In the genomic region with DNA sequence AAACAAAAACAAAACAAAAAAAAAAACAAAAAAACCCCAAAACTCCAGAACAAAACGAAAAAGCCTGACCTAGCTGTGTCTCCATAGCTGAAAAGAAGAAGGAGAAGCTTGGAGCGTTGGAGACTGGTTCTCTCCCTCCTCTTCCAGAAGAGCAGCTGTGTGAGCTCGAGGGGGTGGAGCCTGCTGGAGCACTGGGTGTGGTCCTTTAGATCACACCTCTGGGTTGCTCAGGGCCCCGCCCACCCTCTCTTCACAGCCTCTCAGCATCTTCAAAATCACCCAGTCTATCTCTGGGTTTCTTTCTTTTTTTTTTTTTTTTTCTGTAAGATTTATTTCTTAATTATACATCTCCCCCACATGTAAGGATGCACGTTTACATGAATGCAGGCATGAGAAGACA, we compare ENCODE assay signal across 15 mouse cellular contexts. TPM values are rescaled to one million over a fixed set of nuclear protein-coding genes. Genes with fewer than 3 reads are reported as not detected.
DNase-seq lines count a peak whose midpoint lies in the region; ATAC-seq and TF ChIP-seq lines count a peak whose summit lies in the region.
"Had no signal": no experiment of that assay in that cellular context is flagged by ENCODE, and none has a peak within 500 bp of the region (broad histone marks: within the 10 kb centered on the region; RNA-seq: fewer than 3 reads in every experiment).

No protein-coding gene starts in this region.

- H3K27ac ChIP-seq in kidney, embryonic 15.5 days = no peak overlapping the region
- no peak overlapping the region for H3K27ac ChIP-seq in intestine, postnatal 0 days (ENCODE audit: low read depth, low read length)
- no peak overlapping the region for H3K27ac ChIP-seq in midbrain, embryonic 14.5 days (replicated peaks; ENCODE audit: low read depth, low read length)
- H3K27ac ChIP-seq: hindbrain, postnatal 0 days; layer of hippocampus, adult 2 months; stomach, embryonic 15.5 days had no signal

- no peak for TF ChIP-seq CTCF in intestine, postnatal 0 days (IDR thresholded peaks at IDR 0.05; ENCODE audit: low read depth)

- peak; percentile 40 for DNase-seq in kidney, postnatal 10 days
- DNase-seq in A20 (ENCODE audit: low read depth, low spot score) (peak; percentile 43), ZHBTc4 (ENCODE audit: low read depth, low spot score) (peak; percentile 84)
- DNase-seq in thymus, adult 18-20 months = peak; percentile 27 to 51
- DNase-seq in urinary bladder, adult 2 months (ENCODE audit: low spot score) = no peak
- no peak for DNase-seq in midbrain, embryonic 14.5 days
- DNase-seq: adrenal gland, adult 2 months; gastrocnemius, postnatal 25 days had no signal

- peaks cover 20% of the 10 kb centered on the region for H3K4me1 ChIP-seq in kidney, embryonic 15.5 days
- no peaks in the 10 kb centered on the region for H3K4me1 ChIP-seq in intestine, postnatal 0 days (replicated peaks; ENCODE audit: control insufficient read depth, insufficient read depth, low read length)
- H3K4me1 ChIP-seq in midbrain, embryonic 14.5 days (ENCODE audit: control insufficient read depth, insufficient read depth, low read length) = no peaks in the 10 kb centered on the region

- H3K9ac ChIP-seq in kidney, embryonic 15.5 days = no peak overlapping the region
- H3K9ac ChIP-seq in intestine, postnatal 0 days (ENCODE audit: low read depth, low read length) = no peak overlapping the region
- no peak overlapping the region for H3K9ac ChIP-seq in midbrain, embryonic 14.5 days (replicated peaks; ENCODE audit: low read length)
- H3K9ac ChIP-seq: heart, embryonic 15.5 days; stomach, embryonic 15.5 days had no signal

- no peaks in the 10 kb centered on the region for H3K36me3 ChIP-seq in kidney, embryonic 15.5 days
- no peaks in the 10 kb centered on the region for H3K36me3 ChIP-seq in intestine, postnatal 0 days (ENCODE audit: control insufficient read depth, insufficient read depth)
- H3K36me3 ChIP-seq in midbrain, embryonic 14.5 days (ENCODE audit: control insufficient read depth, insufficient read depth, low read length) = no peaks in the 10 kb centered on the region
- H3K36me3 ChIP-seq: heart, embryonic 15.5 days; stomach, embryonic 15.5 days had no signal

- 36% methylated on average over 5 of the region's 5 CpGs for WGBS in kidney, embryonic 15.5 days
- 53% methylated on average over 5 of the region's 5 CpGs for WGBS in intestine, postnatal 0 days
- 49% methylated on average over 5 of the region's 5 CpGs for WGBS in midbrain, embryonic 14.5 days

- no peak overlapping the region for H3K4me3 ChIP-seq in kidney, embryonic 15.5 days (replicated peaks)
- H3K4me3 ChIP-seq in intestine, postnatal 0 days (ENCODE audit: low read depth, low read length) = no peak overlapping the region
- no peak overlapping the region for H3K4me3 ChIP-seq in midbrain, embryonic 14.5 days (replicated peaks; ENCODE audit: low read depth, low read length)
- H3K4me3 ChIP-seq: erythroblast, embryonic 14.5 days; heart, embryonic 15.5 days; layer of hippocampus, adult 2 months; stomach, embryonic 15.5 days had no signal

- no peaks in the 10 kb centered on the region for H3K27me3 ChIP-seq in kidney, embryonic 15.5 days
- H3K27me3 ChIP-seq in intestine, postnatal 0 days (replicated peaks; ENCODE audit: control insufficient read depth, insufficient read depth, low read length) = no peaks in the 10 kb centered on the region
- no peaks in the 10 kb centered on the region for H3K27me3 ChIP-seq in midbrain, embryonic 14.5 days (ENCODE audit: control insufficient read depth, insufficient read depth, low read length)
- H3K27me3 ChIP-seq: heart, embryonic 15.5 days; stomach, embryonic 15.5 days had no signal

- no peak overlapping the region for H3K4me2 ChIP-seq in kidney, embryonic 15.5 days
- H3K4me2 ChIP-seq in intestine, postnatal 0 days (replicated peaks; ENCODE audit: low read depth) = no peak overlapping the region
- H3K4me2 ChIP-seq in midbrain, embryonic 14.5 days (ENCODE audit: low read length) = no peak overlapping the region
- H3K4me2 ChIP-seq: heart, embryonic 15.5 days; stomach, embryonic 15.5 days had no signal

- ATAC-seq in kidney, embryonic 15.5 days (replicated peaks; ENCODE audit: low FRiP score) = no peak
- no peak for ATAC-seq in intestine, postnatal 0 days
- no peak for ATAC-seq in midbrain, embryonic 14.5 days (ENCODE audit: low FRiP score, low TSS enrichment)
- ATAC-seq: hindbrain, postnatal 0 days had no signal

- no peaks in the 10 kb centered on the region for H3K9me3 ChIP-seq in kidney, embryonic 15.5 days (replicated peaks)
- H3K9me3 ChIP-seq in intestine, postnatal 0 days (ENCODE audit: control insufficient read depth) = no peaks in the 10 kb centered on the region
- no peaks in the 10 kb centered on the region for H3K9me3 ChIP-seq in midbrain, embryonic 14.5 days (ENCODE audit: control insufficient read depth, low read length)
- H3K9me3 ChIP-seq: heart, embryonic 15.5 days; stomach, embryonic 15.5 days had no signal

RNA-seq across cellular contexts. Expression of gene 9530068E07Rik, which starts 23.0 kb away (rescaled TPM):
- polyA plus RNA-seq in kidney, embryonic 15.5 days (2015; fragmentation: Nextera tagmentation; extraction: Ambion mirVana) = 217 and 219 TPM in 2 replicates
- 217 and 261 TPM in 2 replicates for polyA plus RNA-seq in urinary bladder, adult 2 months (2012; rRNA removed)
- 89.2 and 92.0 TPM in 2 replicates for polyA plus RNA-seq in intestine, postnatal 0 days (2015; fragmentation: Nextera tagmentation; extraction: Ambion mirVana)
- 80.9 and 138 TPM in 2 replicates for polyA plus RNA-seq in midbrain, embryonic 14.5 days (2014; fragmentation: Nextera tagmentation; extraction: Ambion mirVana)

RNA-seq across cellular contexts. Expression of gene Vdac1, which starts 58.6 kb away (rescaled TPM):
- polyA plus RNA-seq in kidney, embryonic 15.5 days (2015; fragmentation: Nextera tagmentation; extraction: Ambion mirVana) = 336 and 358 TPM in 2 replicates
- polyA plus RNA-seq in urinary bladder, adult 2 months (2012; rRNA removed) = 166 and 206 TPM in 2 replicates
- 175 and 180 TPM in 2 replicates for polyA plus RNA-seq in intestine, postnatal 0 days (2015; fragmentation: Nextera tagmentation; extraction: Ambion mirVana)
- 275 and 348 TPM in 2 replicates for polyA plus RNA-seq in midbrain, embryonic 14.5 days (2014; fragmentation: Nextera tagmentation; extraction: Ambion mirVana)

Comparison
In these comparisons a context has a peak if more than half of its experiments do, and no peak if none do; other contexts are left out.
1. DNase-seq: peak in kidney, postnatal 10 days (single experiment), A20 (single experiment), ZHBTc4 (single experiment) and thymus, adult 18-20 months (2 of 2); none in urinary bladder, adult 2 months (single experiment) and midbrain, embryonic 14.5 days (single experiment).